Mouse (Mus musculus): ENCODE results near the gene Asb4.
"Not testable (repeated sequence)": the region's sequence is repeated elsewhere in the genome, so short reads cannot be mapped to it uniquely, and the experiment has no call there.

The Asb4 gene

DNA sequence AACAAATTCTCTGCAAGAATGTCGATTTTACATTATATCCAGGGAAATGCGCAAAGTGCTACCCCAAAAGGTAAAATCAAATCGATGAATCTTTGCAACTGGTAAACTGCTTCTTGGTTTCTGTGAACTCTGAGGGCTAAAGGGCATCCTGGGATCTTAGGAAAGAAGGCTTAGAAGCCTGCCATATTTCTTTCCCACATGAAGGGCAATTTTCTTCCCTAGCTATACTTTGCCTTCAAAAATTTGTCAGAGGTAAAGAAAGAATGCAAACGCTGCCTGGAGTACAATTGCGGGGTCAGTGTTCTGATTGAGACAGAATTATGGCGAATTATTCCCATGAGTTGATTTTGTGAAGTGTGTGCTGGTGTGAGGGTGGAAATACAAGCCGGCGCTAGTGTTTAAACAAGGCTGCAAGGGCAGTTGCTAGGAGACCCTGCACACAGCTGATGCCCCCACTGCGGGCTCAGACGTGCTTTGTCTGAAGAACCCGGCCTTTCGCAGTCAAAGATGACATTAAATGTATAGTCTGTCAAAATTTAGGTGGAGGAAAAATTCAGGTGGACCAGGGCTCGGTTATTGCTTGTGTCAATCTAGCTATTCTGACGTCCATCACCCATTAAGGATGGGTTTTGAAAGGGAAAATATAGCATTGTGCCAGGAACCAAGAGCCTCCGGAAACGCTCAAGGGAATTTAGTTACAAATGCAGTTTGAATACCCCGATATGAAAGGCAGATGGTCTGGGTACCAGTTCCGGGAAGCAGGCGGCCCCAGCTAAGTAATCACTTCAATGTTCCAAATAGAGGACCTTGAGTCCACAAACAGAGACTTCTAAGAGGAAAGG, at the start of gene Asb4:
TSS of gene Asb4 (plus strand) at position 51 of the 842 bp plus-strand sequence.
- DNase-seq = no peak

DNA sequence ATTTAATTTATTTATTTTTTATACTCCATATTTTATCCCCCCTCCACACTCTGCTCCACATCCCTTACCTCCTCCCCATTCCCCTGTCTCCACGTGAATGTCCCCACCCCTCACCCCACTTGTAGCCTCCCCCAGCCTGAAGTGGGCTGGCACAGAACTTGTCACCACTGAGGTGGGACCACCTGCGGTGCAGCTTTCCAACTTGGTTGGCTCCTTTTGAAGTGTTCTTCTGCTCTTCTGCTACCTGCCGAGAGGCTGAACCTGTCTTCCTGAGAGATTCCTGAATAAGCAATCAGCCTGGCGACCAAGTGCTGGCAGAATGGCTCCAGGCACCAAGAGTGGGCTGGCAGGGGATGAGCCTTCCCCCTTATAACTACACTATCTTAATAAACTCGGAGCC, 49.2 kb upstream of the Asb4 start:
- no peak for DNase-seq

DNA sequence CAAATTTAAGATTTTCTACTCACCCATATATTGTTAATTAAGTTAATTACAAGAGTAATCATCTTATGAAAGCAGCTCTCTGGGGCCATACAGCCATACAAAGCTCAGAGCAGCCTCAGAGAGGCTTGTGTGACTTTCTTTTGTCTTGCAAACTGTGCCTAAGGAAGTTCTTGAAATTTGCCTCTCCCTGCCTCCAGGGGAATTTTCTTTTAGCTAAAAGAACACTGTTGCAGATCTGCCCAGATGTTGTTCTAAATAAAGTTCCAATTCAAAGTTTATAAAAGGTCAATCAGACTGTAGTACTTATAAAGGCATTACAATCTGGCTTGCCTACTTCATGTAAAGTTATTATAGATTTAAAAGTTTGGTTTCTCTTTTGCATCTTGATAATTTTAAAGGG, 47.2 kb upstream of the Asb4 start:
- DNase-seq = not testable (repeated sequence)

DNA sequence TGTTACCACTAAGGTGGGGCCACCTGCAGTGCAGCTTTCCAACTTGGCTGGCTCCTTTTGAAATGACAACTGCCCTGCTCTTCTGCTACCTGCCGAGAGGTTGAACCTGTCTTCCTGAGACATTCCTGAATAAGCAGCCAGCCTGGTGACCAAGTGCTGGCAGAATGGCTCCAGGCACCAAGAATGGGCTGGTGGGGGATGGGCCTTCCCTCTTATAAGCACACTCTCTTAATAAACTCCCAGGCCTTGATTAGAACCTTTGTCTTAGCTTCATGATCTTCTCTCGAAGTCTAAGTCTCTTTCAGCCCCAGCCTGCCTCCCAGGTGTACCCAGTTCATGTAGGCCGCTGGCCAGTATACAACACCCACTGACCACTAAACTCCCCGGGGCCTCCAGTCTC, 44.4 kb upstream of the Asb4 start:
- DNase-seq = not testable (repeated sequence)

DNA sequence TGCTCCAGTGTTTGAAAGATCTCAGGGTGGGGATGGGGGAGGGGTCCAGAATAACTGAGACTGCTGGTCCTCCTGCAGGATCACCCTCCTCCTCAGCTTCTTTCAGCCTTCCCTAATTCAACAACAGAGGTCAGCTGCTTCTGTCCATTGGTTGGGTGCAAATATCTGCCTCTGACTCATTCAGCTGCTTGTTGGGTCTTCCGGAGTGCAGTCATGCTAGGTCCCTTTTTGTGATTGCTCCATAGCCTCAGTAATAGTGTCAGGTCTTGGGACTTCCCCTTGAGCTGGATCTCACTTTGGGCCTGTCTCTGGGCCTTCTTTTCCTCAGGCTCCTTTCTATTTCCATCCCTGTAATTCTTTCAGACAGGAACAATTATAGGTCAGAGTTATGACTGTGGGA, 43.9 kb upstream of the Asb4 start:
- DNase-seq = not testable (repeated sequence)

DNA sequence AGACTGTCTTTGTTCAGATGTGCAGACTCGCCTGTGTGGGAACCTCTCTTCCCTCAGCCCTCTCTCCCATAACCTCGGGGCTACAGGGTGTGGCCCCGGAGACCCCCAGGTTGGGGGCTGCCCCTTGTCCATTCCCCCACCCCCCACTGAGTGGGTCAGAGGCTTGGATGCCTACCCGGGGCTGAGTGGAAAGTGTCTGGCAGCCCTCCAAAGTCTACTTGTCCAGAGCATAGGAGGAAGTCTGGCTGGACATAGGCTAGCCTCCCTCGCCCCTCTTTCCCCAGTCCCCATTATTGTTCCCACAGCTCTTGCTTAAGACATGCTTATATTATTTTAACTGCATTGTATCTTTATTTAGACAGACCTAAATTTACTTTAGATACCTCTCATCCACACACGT, 38.9 kb upstream of the Asb4 start:
- no peak for DNase-seq

DNA sequence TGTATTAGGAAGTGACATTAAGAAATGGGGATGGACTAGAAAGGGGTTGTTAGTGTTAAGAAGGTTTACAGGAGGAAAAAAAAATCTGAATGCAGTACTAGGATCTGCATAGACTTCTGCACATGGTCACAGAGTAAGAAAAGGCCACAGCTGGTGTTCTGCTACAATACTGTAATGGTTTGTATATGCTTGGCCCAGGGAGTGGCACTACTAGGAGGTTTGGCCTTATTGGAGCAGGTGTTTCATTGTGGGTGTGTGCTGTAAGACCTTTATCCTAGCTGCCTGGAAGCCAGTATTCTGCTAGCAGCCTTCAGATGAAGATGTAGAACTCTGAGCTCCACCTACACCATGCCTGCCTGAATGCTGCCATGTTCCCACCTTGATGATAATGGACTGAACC, 25.3 kb upstream of the Asb4 start:
- no peak for DNase-seq

DNA sequence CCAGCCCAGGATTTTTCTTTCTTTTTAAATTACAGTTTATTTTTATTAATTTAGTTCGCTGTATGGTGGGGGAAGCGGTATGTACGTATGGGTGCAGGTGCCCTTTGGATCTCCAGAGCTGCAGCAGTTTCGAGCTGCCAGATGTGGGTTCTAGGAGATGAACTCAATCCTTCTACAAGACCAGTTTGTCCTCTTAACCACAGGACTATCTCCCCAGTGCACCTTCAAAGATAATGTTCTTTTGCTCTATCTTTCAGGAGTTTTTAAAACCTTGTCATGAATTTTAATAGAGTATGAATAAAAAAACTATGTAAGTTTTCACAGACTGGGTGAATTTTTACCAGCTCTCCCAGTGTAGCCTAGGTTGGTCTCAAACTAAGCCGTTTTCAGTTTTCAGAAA, 22.8 kb upstream of the Asb4 start:
- no peak for DNase-seq

DNA sequence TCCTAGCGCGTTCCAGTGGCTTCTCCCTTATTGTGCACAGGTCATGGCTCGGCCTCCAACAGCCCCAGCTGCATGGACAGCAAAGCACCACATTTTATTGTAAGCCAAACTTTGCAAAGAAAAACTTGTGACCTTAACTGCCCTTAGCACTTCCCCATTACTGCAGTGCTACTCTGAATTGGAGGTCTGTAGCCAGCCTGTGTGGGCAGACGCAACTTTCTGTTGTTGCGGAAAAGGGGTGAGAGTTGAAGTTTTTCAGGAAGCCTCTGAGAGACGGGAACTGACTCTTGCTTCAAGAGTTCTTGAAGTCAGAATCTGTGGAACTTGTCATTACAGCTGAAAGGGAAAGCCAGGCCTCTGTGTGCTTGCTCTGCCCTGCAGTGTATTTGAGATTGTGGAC, 21.2 kb upstream of the Asb4 start:
- DNase-seq = no peak

DNA sequence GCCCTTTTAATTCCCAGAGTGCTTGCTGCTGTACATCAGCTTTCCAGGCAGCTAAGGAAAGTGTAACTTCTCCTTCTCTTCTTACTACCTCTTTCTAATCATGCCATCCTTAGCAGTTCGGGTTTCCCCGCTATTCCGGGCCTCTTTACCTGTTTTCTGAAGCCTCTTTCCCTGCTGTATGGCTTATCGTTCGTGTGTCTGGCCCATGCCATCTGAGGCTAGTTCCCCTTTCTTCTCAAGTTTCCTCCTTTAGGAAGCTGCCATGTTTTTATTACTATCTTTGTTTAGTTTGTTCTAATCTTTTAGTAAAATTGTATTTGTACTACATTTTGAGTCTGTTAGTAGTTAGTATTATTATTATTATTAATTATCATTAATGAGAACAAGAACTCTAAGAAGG, 17.3 kb upstream of the Asb4 start:
- no peak for DNase-seq

DNA sequence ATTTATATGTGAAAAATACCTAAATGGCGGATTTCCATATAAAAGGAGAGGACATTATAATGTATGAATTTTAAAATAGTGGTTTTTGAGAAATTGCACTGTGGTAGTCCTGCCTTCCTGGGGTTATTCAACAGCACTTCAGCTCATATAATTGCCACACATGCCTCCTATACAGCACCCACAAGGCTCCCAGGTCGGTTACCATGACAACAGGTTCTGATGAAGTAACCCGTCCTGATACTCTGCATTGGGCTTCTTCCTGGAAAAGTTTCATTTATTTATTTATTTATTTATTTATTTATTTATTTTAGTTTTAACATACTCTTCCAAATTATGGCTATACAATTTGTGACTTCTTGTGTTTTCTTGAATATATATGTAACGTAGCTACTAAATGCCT, 6.3 kb upstream of the Asb4 start:
- DNase-seq = no peak

DNA sequence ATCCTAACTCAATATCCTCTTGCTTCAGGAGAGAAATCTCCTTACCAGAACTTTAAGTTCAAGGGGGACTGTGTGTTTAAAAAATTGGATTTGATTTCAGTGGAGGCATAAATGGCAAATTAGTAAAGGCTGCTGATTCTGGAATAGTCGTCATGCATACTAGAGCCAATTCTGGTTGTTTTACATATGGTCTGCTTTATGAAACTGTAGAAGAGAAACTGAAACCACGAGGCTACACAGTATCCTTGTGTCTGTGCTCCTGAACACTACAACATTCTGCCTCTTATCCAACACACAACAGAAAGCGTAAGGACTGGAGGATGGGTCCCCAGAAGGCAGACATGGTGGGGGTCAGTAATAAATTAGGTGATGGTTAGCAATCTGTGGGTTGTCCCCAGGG, 4.1 kb upstream of the Asb4 start:
- DNase-seq = no peak

DNA sequence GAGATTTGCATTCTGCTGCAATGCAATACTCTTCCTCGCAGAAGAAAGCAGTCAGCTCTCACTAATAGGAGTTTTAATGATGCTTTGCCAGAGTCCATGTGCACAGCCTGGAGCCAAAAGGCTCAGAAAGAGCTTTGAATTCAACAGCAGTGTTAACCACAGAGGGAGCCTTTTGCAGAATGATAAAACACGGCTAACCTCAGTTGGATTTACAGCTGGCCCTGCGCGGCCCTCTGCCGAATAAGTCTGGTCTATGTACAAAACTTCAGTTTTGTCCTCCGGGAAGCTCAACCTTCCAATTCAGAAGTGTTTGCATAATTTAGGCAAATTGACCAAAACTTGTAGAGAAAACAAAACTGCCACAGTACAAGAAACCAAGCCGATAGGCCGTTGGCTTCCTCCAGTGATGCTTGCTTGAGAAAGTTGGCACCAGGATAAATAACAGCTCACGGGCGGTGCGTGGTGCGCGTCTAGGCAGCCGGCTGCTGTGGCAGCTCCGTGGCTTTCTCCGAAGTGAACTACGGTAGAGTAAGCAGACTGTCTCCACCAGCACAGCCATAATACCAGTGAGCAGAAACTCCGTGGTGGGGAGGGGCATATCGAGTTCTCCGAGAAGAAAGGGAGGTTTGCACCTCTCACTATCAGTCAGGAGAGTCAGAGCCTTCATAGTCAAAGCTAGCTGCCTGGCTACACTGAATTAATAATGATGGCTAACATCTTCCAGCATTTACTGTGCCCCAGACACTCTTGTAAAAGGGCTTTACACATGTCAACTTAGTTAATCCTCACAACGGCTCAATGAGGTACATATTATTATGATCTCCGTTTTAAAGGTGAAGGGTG, 3.2 kb upstream of the Asb4 start:
- peak; percentile 15 for DNase-seq

DNA sequence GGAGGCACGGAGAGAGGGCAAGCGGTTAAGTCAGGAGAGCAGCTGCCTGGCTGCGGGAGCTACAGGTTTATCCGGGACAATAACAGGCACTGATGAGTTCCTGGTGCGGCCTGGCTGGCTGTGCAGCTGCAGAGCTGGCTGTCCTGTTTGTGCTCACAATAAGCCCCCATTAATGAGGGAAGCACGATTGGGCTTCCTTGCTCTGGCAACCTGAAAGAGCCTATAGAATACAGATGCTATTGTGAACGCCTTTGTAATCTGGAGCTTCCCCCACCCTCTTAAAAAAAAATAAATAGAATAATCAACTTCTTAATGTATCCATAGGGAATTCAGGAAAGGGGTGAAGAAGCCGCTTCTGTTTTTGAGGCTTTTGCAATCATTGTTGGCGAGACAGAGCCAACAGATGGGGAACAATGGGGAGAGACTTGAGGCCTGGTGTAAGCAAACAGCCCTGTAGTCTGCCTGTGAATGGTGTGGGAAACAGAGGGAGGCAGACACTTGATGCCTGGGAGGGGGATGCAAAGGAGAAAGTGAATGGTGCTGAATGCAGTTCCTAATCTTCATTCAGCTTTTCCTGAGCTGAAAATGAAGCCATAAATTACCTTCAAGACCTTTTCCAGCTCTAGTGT, 2.4 kb upstream of the Asb4 start:
- no peak for DNase-seq

DNA sequence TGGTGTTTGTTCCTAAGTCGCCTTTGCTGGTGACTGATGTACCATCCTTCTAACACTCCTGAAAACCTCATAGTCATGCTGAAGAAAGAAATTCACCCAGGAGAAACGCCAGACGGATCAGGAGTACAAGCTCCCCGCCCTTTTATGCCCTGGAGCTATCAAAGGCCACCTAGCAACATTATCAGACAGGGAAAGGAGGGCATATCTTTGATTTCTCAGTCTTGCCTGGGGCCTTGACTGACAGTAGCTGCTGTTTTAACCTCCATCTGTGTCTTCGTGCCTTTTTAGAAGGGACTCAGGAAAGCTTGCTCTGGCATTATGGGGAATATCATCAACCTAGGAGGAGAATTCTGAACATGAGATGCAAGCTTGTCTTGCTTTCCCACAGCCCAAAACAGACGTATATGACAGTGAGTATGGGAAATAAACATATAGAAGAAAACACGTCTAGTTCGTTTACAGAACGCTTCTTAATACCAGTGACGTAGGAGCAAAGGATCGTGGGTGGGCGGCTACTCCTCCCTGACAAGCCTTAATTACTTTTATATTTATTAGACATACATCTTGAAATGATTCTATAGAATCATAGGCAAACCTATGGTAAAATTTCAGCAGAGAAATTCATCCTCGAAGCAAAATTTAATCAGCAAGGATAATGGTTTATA, 1.1 kb upstream of the Asb4 start:
- DNase-seq = no peak

DNA sequence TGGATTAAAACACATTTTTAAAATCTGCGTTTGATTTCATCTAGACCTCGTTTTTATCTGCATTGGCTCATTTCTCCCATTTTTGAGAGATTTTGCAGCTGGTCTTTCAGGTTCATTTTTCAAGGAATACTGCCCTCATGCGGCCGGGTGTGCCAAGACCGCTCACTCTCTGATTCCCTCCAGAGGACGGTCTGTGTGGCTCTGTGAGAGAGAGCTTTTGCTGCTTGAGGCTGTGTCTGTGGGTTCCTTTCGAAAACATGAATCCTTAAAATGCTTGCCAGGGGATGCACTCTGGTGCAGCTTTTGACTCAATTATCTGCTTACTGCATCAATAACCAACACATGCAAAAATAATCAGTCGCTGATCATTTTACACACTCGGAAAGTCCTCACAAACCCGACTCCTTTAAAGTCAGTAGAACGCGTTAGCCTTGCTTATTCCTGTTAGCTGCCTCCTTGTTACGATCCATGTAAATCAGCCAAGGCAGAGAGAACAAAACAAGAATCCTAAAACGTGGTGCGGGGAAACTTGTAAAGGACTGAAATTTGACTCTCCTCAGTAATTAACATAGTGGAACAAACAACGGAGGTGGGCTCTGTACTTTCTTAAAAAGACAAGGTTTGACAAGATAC, 487 bp upstream of the Asb4 start:
- DNase-seq = peak; percentile 82

DNA sequence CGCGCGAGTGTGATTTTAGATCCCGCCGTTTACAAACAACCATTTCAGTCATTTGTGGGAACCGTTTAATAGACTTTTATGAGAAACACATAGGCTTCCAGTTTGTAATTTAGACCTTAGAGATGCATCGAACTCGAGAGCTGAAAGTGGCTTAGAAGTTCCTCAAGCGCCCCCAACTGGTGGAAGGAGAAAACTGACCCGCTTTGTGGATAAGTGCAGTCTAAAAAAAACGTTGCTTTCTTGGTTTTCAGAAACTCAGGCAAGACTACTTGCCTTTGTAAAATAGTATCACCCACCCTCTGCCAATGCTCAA, 948 bp downstream of the Asb4 start:
- DNase-seq = peak; percentile 81

DNA sequence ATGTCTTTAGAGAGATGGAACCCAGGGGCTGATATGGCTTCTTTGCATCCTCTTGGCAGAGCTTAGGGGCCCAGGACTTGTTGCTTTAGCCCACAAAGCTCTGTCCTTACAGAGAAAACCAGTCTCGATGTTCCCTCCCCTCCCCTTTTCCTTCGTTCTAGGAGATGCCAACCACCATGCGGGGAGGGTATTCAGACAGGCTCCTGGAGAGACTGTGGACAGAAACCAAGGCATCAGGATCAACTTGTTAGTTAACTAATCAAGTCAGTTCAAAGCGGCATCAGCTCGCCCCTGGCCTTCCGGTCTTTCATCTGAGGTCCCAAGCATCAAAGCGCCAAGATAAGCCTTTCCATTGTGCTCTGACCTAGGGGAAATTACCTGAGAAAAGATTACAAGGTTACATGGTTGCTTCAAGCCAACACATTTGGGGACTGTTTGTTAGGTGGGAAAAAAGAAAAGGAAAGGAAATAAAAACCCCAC, 2.0 kb downstream of the Asb4 start:
- DNase-seq = no peak

DNA sequence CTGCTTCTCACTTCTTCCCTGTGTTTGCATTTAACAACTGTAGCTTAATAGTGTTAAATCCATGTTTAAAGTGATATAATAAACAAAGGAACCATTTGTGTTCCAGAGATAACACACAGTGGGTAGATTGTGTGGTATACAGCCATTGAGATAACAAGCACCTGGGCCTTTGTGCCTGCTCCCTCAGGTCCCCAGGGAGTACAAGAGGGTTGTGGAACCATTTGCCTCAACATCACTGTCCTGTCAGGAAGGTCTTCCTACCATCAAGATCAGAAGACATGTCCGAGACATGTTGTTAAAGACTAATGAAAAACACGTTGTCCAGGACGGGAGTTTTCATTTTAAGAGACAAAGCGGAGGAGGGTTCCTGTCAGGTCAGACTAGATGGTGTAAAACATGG, 3.3 kb downstream of the Asb4 start:
- no peak for DNase-seq

DNA sequence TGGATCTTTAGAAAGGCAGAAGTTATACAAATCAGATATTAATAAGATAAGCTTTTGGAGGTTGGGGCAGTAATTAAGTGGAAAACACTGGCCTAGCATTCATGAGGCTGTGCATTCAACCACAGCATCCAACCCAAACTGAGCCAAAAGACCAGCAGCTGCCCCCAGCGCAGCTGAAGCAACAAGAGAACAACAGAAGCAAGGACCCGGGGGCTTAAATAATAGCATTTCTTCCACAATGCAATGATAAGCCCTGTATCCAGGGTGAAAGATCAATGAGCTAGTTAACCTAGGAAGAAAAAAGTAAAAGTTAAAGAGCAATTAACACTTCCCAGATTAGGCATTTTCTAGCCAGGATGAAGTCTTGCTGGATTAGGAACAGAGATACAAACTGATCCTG, 4.2 kb downstream of the Asb4 start:
- no peak for DNase-seq

DNA sequence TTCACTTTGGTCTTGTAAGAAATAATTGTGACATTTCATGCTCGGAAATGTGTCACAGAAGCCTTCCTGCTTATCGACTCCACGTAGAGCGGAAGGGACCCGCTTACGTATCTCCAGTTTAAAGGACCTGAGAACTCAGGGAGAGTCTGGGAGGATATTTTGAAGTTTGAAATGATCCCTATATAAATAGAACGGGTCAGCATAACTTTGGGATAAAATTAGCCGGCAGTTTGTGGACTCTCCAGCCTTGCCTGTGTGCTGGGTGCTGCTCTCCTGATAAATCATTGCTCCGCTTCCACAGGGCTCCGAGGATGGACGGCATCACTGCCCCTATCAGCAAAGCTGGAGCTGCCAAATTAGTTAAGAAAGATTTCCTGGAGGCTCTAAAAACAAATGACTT, 7.1 kb downstream of the Asb4 start:
- peak; percentile 9 for DNase-seq

DNA sequence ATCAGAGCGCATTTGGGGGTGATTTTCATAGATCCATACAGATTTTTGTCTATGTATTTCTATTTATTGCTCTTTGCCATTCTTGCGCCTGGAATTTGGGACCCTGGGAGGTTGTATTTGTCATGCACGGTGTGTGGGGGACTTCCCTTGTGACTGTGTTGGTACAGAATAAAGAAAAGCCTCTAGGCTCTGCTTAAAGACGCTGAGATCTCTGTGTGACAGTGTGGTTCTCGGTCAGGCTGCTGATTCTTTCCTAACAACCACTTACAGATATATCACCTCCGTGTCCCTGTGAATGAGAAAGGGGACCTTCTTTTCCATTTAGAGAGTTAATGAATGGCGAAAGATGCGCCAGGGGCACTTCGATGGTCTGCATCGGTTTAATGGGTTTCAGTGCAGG, 7.8 kb downstream of the Asb4 start:
- DNase-seq = no peak

DNA sequence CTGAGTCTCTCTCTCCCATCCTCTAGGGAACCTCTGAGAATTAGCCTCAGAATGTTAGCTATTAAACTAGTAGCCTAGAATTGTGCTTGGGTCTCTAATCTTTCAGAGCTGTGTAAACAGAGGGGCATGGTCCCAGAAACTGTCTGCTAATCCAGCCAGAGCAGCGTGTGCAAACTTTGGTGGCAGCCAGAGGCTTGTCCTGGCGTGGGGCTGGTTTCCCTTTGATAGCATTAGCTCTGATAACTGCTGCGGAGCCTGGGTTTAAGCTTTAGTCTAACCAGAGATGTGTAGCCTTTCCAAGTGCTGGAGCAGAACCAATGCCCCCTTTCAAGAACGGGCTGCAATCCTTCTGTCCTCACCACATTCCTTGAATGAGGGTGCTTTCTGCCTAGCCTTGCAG, 11.8 kb downstream of the Asb4 start:
- DNase-seq = peak; percentile 35

All from liver (tissue).